Mouse (Mus musculus) embryonic facial prominence, embryonic 15.5 days (tissue): ENCODE measurements at regions not wholly inside any gene's neighbourhood (a gene's known extent, or its start where the extent isn't known, plus 50 kb on each side); places are given as distances from the start of the nearest gene placed in this dataset.

ENCODE experiments used
- ATAC-seq: fragments of 200-750 bp; cut with Nextera tagmentation; 2 replicates; pipeline ENCODE4 v1.8.0; 2017; ENCODE audit warnings: low read depth, moderate TSS enrichment; ENCODE audit not compliant: insufficient number of reproducible peaks, low FRiP score, low TSS enrichment
- H3K27ac ChIP-seq: fragments of 300-500 bp; sonication (generic); replicated peaks from 2 replicates; pipeline ENCODE4 v1.5.1; 2015; ENCODE audit warnings: mild to moderate bottlenecking, inconsistent platforms
- H3K27me3 ChIP-seq: fragments of 300-500 bp; sonication (generic); 2 replicates; pipeline ENCODE4 v1.6.1; 2015; ENCODE audit warnings: inconsistent platforms
- H3K36me3 ChIP-seq: fragments of 300-500 bp; sonication (generic); 2 replicates; pipeline ENCODE4 v1.6.1; 2015; ENCODE audit warnings: mild to moderate bottlenecking, inconsistent platforms
- H3K4me1 ChIP-seq: fragments of 300-500 bp; sonication (generic); 2 replicates; pipeline ENCODE4 v1.6.1; 2015; ENCODE audit warnings: inconsistent platforms
- H3K4me2 ChIP-seq: fragments of 300-500 bp; sonication (generic); replicated peaks from 2 replicates; pipeline ENCODE4 v1.6.1; 2015; ENCODE audit warnings: mild to moderate bottlenecking, inconsistent platforms
- H3K4me3 ChIP-seq: fragments of 300-500 bp; sonication (generic); replicated peaks from 2 replicates; pipeline ENCODE4 v1.5.1; 2015; ENCODE audit warnings: mild to moderate bottlenecking, inconsistent platforms
- H3K9ac ChIP-seq: fragments of 300-500 bp; sonication (generic); 2 replicates; pipeline ENCODE4 v1.6.1; 2015; ENCODE audit warnings: inconsistent platforms
- H3K9me3 ChIP-seq: fragments of 300-500 bp; sonication (generic); replicated peaks from 2 replicates; pipeline ENCODE4 v1.6.1; 2016; ENCODE audit warnings: inconsistent platforms
- WGBS: fragments of 180-500 bp; shearing (Covaris S2); methylation state at CpG from one replicate; pipeline ENCODE4 v1.1.7; 2015; 5-methylcytosine and 5-hydroxymethylcytosine counted together

GRCm38 (mm10) chr8:86159074-86159783, 318.5 kb downstream of the Phkb start:
- 89% methylated on average over 6 of the region's 6 CpGs for WGBS
- Histone ChIP-seq H3K9me3 (no peaks in the 10 kb centered on the region), H3K4me2 (no peak overlapping the region), H3K9ac (no peak overlapping the region), H3K36me3 (no peaks in the 10 kb centered on the region), H3K4me3 (no peak overlapping the region), H3K27me3 (no peaks in the 10 kb centered on the region), H3K4me1 (no peaks in the 10 kb centered on the region), H3K27ac (no peak overlapping the region)
- no peak for ATAC-seq

GRCm38 (mm10) chr8:86147586-86147985, 306.8 kb downstream of the Phkb start:
- Histone ChIP-seq H3K9ac (no peak overlapping the region), H3K4me2 (no peak overlapping the region), H3K36me3 (no peaks in the 10 kb centered on the region), H3K9me3 (no peaks in the 10 kb centered on the region), H3K4me1 (no peaks in the 10 kb centered on the region), H3K27me3 (no peaks in the 10 kb centered on the region), H3K27ac (no peak overlapping the region), H3K4me3 (no peak overlapping the region)
- 31% methylated on average over 6 of the region's 6 CpGs for whole genome bisulfite sequencing
- ATAC-seq: no peak

GRCm38 (mm10) chr8:86125244-86125643, 284.5 kb downstream of the Phkb start:
- no peak overlapping the region for H3K9ac ChIP-seq
- no peaks in the 10 kb centered on the region for H3K4me1 ChIP-seq
- no peak overlapping the region for H3K27ac ChIP-seq
- ATAC-seq: no peak
- H3K4me2 ChIP-seq: no peak overlapping the region
- no peaks in the 10 kb centered on the region for H3K36me3 ChIP-seq
- 63% methylated on average over 2 of the region's 2 CpGs for whole genome bisulfite sequencing
- no peaks in the 10 kb centered on the region for H3K9me3 ChIP-seq
- no peak overlapping the region for H3K4me3 ChIP-seq
- no peaks in the 10 kb centered on the region for H3K27me3 ChIP-seq

- Histone ChIP-seq H3K9me3 (no peaks in the 10 kb centered on the region), H3K4me3 (no peak overlapping the region), H3K27ac (no peak overlapping the region), H3K36me3 (no peaks in the 10 kb centered on the region), H3K4me2 (no peak overlapping the region), H3K27me3 (no peaks in the 10 kb centered on the region), H3K9ac (no peak overlapping the region), H3K4me1 (no peaks in the 10 kb centered on the region)
- WGBS: 77% methylated on average over 1 of the region's 1 CpGs
- no peak for ATAC-seq
Observed at GRCm38 (mm10) chr8:86124655-86125054, 283.9 kb downstream of the Phkb start.
